Mouse (Mus musculus) liver, adult 2 months (tissue): ENCODE measurements around the gene Pccb.

Source experiments
- CTCF ChIP-seq: fragments of 200-500 bp; IDR thresholded peaks from 2 replicates; pipeline ENCODE4 v1.5.1; 2011; ENCODE audit warnings: low read depth, low read length, control low read depth
- POLR2A ChIP-seq: fragments of 200-500 bp; IDR thresholded peaks from 2 replicates; pipeline ENCODE4 v1.6.1; 2011; ENCODE audit warnings: low read length, control low read depth; ENCODE audit not compliant: insufficient read depth; ENCODE audit errors: extremely low read depth

GRCm38 (mm10) chr9:101062253-101062780 is 27.6 kb upstream of the Pccb start:
- TF ChIP-seq CTCF (no peak), POLR2A (no peak)
